Comparison of ENCODE assay signal across 8 mouse cellular contexts in genomic region chr16:33185261-33186046, GRCm38 (mm10). TPM values are rescaled to one million over a fixed set of nuclear protein-coding genes. Genes with fewer than 3 reads are reported as not detected.
DNase-seq lines count a peak whose midpoint lies in the region; ATAC-seq and TF ChIP-seq lines count a peak whose summit lies in the region.

No protein-coding gene starts in this region.

- peak; percentile 73 for ATAC-seq in hindbrain, embryonic 16.5 days
- ATAC-seq in liver, embryonic 12.5 days, result peak; percentile 71
- ATAC-seq in midbrain, postnatal 0 days (ENCODE audit: low FRiP score), result peak; percentile 65

- no peaks in the 10 kb centered on the region for H3K36me3 ChIP-seq in hindbrain, embryonic 16.5 days (ENCODE audit: control insufficient read depth, insufficient read depth, low read length)
- H3K36me3 ChIP-seq in liver, embryonic 12.5 days, result no peaks in the 10 kb centered on the region
- no peaks in the 10 kb centered on the region for H3K36me3 ChIP-seq in midbrain, postnatal 0 days (ENCODE audit: insufficient read depth, low read length)

- no peaks in the 10 kb centered on the region for H3K9me3 ChIP-seq in hindbrain, embryonic 16.5 days (ENCODE audit: control insufficient read depth, low read length)
- no peaks in the 10 kb centered on the region for H3K9me3 ChIP-seq in liver, embryonic 12.5 days (replicated peaks)
- no peaks in the 10 kb centered on the region for H3K9me3 ChIP-seq in midbrain, postnatal 0 days (ENCODE audit: low read length)

- H3K27me3 ChIP-seq in hindbrain, embryonic 16.5 days (replicated peaks; ENCODE audit: control insufficient read depth, insufficient read depth, low read length), result no peaks in the 10 kb centered on the region
- H3K27me3 ChIP-seq in liver, embryonic 12.5 days (replicated peaks), result no peaks in the 10 kb centered on the region
- H3K27me3 ChIP-seq in midbrain, postnatal 0 days (ENCODE audit: insufficient read depth, low read length), result no peaks in the 10 kb centered on the region

- H3K4me3 ChIP-seq in hindbrain, embryonic 16.5 days (ENCODE audit: low read length), result peak overlapping the region; percentile 63
- H3K4me3 ChIP-seq in liver, embryonic 12.5 days, result peak overlapping the region; percentile 97
- H3K4me3 ChIP-seq in midbrain, postnatal 0 days (ENCODE audit: low read depth, low read length), result peak overlapping the region; percentile 98

- peaks cover 24% of the 10 kb centered on the region for H3K4me1 ChIP-seq in hindbrain, embryonic 16.5 days (ENCODE audit: control insufficient read depth, insufficient read depth, low read depth, low read length)
- H3K4me1 ChIP-seq in liver, embryonic 12.5 days, result peaks cover 29% of the 10 kb centered on the region
- H3K4me1 ChIP-seq in midbrain, postnatal 0 days (ENCODE audit: insufficient read depth, low read length), result peaks cover 8% of the 10 kb centered on the region

- H3K4me2 ChIP-seq in hindbrain, embryonic 16.5 days (ENCODE audit: low read length), result peak overlapping the region; percentile 99
- H3K4me2 ChIP-seq in liver, embryonic 12.5 days, result peak overlapping the region; percentile 90
- H3K4me2 ChIP-seq in midbrain, postnatal 0 days (ENCODE audit: low read depth, low read length, poor library complexity, severe bottlenecking), result peak overlapping the region; percentile 96

- H3K27ac ChIP-seq in hindbrain, embryonic 16.5 days (ENCODE audit: low read depth, low read length), result peak overlapping the region; percentile 94
- H3K27ac ChIP-seq in liver, embryonic 12.5 days, result peak overlapping the region; percentile 90
- H3K27ac ChIP-seq in midbrain, postnatal 0 days (ENCODE audit: low read depth, low read length), result peak overlapping the region; percentile 88

- peak overlapping the region; percentile 92 for H3K9ac ChIP-seq in hindbrain, embryonic 16.5 days (ENCODE audit: low read depth, low read length)
- H3K9ac ChIP-seq in liver, embryonic 12.5 days, result peak overlapping the region; percentile 99
- H3K9ac ChIP-seq in midbrain, postnatal 0 days (replicated peaks; ENCODE audit: low read length, poor library complexity, severe bottlenecking), result peak overlapping the region; percentile 94

- peak; percentile 34 for TF ChIP-seq CTCF in midbrain, postnatal 0 days (IDR thresholded peaks at IDR 0.05)

- WGBS in hindbrain, embryonic 16.5 days, result under 1% methylated on average over 59 of the region's 59 CpGs
- WGBS in liver, embryonic 12.5 days (ENCODE audit: insufficient replicate concordance), result under 1% methylated on average over 58 of the region's 59 CpGs
- under 1% methylated on average over 56 of the region's 59 CpGs for WGBS in midbrain, postnatal 0 days

- DNase-seq in A20 (ENCODE audit: low read depth, low spot score), result peak; percentile 75
- peak; percentile 51 for DNase-seq in T-cell, adult 2 months (ENCODE audit: low spot score)
- DNase-seq in cerebellum, postnatal 14 days, result peak; percentile 70 to 73
- peak; percentile 60 for DNase-seq in gastrocnemius, adult 18-20 months (ENCODE audit: low spot score)
- peak; percentile 34 for DNase-seq in midbrain, postnatal 0 days (ENCODE audit: low spot score)
- peak; percentile 79 for DNase-seq in thymus, postnatal 14 days

RNA-seq across cellular contexts. Expression of gene Osbpl11, which starts 0.6 kb away (rescaled TPM):
- total RNA-seq in gastrocnemius, adult 18-20 months (2021), result 10 to 100 TPM; 14.0 to 14.9 TPM
- 11.7 and 15.3 TPM in 2 replicates for polyA plus RNA-seq in hindbrain, embryonic 16.5 days (2015; fragmentation: Nextera tagmentation; extraction: Ambion mirVana)
- polyA plus RNA-seq in liver, embryonic 12.5 days (2016; fragmentation: Nextera tagmentation; extraction: Ambion mirVana), result 11.0 and 11.2 TPM in 2 replicates
- total RNA-seq in midbrain, postnatal 0 days (2014; rRNA removed), result 25.1 TPM in 2 replicates
- polyA plus RNA-seq in midbrain, postnatal 0 days (2015; fragmentation: Nextera tagmentation; extraction: Ambion mirVana), result 11.7 and 12.0 TPM in 2 replicates

Comparison
In these comparisons a context has a peak if more than half of its experiments do, and no peak if none do; other contexts are left out.
1. Peak in every context shown above with its lines: DNase-seq, ATAC-seq, H3K4me3 ChIP-seq and H3K27ac ChIP-seq.